Mouse (Mus musculus): ENCODE measurements around the gene Cxcl14. TPM values are rescaled to one million over a fixed set of nuclear protein-coding genes. Genes with fewer than 3 reads are reported as not detected.

Gene Cxcl14
- polyA plus RNA-seq, 1 experiment from 2014 or later: 10.1 TPM

DNA sequence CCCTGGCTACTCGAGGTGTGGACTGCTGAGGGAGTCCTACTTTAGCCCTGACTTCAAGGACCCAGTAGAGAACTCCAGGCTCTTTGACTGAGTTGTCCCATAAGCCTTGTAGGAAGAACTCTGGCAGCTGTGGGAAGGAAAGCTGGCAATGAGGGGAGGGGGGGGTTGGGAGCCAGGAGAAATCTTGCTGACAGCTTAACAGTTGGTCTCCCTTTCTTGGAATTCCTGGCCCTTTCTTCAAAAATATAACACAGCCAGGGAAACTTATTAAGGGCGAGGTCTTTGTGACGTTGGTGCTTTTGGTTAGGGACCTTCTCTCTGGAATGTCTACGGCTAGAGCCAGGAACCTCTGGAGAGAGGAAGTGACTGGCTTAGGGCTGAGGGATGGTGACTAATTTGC, 8.1 kb upstream of the Cxcl14 start:
- H3K9ac ChIP-seq (ENCODE audit: low read length): no peak overlapping the region
- TF ChIP-seq CTCF (IDR thresholded peaks at IDR 0.05; ENCODE audit: low read depth) (no peak), EP300 (optimal IDR thresholded peaks at IDR 0.05) (no peak)
- WGBS: 54% methylated on average over 4 of the region's 4 CpGs
- H3K27ac ChIP-seq (replicated peaks): no peak overlapping the region
- no peak for ATAC-seq (ENCODE audit: low FRiP score, low TSS enrichment)
- no peaks in the 10 kb centered on the region for H3K27me3 ChIP-seq (ENCODE audit: control insufficient read depth, insufficient read depth, low read length)
- H3K9me3 ChIP-seq (ENCODE audit: control insufficient read depth, low read length): no peaks in the 10 kb centered on the region
- H3K36me3 ChIP-seq (ENCODE audit: control insufficient read depth, insufficient read depth, low read length): no peaks in the 10 kb centered on the region
- H3K4me1 ChIP-seq (replicated peaks; ENCODE audit: control insufficient read depth, insufficient read depth): no peaks in the 10 kb centered on the region
- DNase-seq (ENCODE audit: low spot score): no peak
- no peak overlapping the region for H3K4me2 ChIP-seq (replicated peaks; ENCODE audit: low read depth)
- H3K4me3 ChIP-seq (ENCODE audit: low read depth, low read length): no peak overlapping the region

DNA sequence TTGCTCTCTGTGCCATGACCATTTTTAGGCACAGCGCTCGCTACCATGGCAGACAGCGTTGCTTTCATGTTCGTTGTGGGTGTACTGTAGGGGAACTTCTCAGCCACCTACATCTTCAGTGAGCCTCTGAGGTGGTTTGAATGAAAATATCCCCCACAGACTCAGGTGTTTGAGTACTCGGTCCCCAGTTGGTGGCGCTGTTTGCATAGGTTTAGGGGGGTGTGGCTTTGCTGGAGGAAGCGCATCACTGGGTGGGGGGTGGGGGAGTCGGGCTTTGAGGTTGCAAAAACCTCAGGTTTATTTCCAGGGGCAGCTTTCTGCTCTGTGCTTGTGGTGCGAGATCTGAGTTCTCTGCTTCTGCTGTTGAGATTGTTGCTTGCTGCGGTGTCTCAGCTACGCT, 3.0 kb upstream of the Cxcl14 start:
- H3K4me3 ChIP-seq (ENCODE audit: low read depth, low read length): no peak overlapping the region
- DNase-seq (ENCODE audit: low spot score) (no peak), ATAC-seq (ENCODE audit: low FRiP score, low TSS enrichment) (no peak)
- 92% methylated on average over 11 of the region's 11 CpGs for WGBS
- H3K9me3 ChIP-seq (ENCODE audit: control insufficient read depth, low read length): no peaks in the 10 kb centered on the region
- H3K4me2 ChIP-seq (replicated peaks; ENCODE audit: low read depth): no peak overlapping the region
- H3K4me1 ChIP-seq (replicated peaks; ENCODE audit: control insufficient read depth, insufficient read depth): 0 out of 2 replicates have a peak, but pooled peaks cover 2% of the 10 kb centered on the region
- no peaks in the 10 kb centered on the region for H3K36me3 ChIP-seq (ENCODE audit: control insufficient read depth, insufficient read depth, low read length)
- TF ChIP-seq EP300 (optimal IDR thresholded peaks at IDR 0.05) (no peak), CTCF (IDR thresholded peaks at IDR 0.05; ENCODE audit: low read depth) (no peak)
- peaks cover 11% of the 10 kb centered on the region for H3K27me3 ChIP-seq (ENCODE audit: control insufficient read depth, insufficient read depth, low read length)
- no peak overlapping the region for H3K27ac ChIP-seq (replicated peaks)
- H3K9ac ChIP-seq (ENCODE audit: low read length): no peak overlapping the region

DNA sequence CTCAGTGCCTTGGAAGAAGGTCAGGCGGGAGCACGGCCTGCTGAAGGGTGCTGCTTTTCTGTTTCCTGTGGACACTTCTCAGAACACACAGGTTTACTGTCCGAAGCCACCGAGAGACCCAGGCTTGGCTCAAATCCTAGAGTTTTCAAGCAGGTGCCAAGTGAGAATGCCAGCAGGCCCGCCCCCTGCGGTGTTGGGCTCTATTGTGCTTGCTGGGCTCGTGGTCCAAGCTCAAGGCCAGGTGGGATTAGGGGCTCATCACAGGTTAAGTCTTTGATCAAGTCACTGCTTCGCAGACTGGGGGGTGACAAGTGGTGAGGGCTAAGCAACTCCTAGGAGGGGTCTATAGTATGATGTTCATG, 289 bp upstream of the Cxcl14 start:
- Histone ChIP-seq H3K27ac (replicated peaks) (no peak overlapping the region), H3K27me3 (ENCODE audit: control insufficient read depth, insufficient read depth, low read length) (peaks cover 11% of the 10 kb centered on the region), H3K4me2 (replicated peaks; ENCODE audit: low read depth) (peak overlapping the region; percentile 73), H3K9me3 (ENCODE audit: control insufficient read depth, low read length) (no peaks in the 10 kb centered on the region), H3K36me3 (ENCODE audit: control insufficient read depth, insufficient read depth, low read length) (no peaks in the 10 kb centered on the region), H3K4me3 (ENCODE audit: low read depth, low read length) (peak overlapping the region; percentile 47), H3K4me1 (replicated peaks; ENCODE audit: control insufficient read depth, insufficient read depth) (0 out of 2 replicates have a peak, but pooled peaks cover 2% of the 10 kb centered on the region), H3K9ac (ENCODE audit: low read length) (no peak overlapping the region)
- no peak for DNase-seq (ENCODE audit: low spot score)
- 13% methylated on average over 8 of the region's 8 CpGs for WGBS
- ATAC-seq (ENCODE audit: low FRiP score, low TSS enrichment): no peak
- TF ChIP-seq CTCF (IDR thresholded peaks at IDR 0.05; ENCODE audit: low read depth) (no peak), EP300 (optimal IDR thresholded peaks at IDR 0.05) (no peak)

DNA sequence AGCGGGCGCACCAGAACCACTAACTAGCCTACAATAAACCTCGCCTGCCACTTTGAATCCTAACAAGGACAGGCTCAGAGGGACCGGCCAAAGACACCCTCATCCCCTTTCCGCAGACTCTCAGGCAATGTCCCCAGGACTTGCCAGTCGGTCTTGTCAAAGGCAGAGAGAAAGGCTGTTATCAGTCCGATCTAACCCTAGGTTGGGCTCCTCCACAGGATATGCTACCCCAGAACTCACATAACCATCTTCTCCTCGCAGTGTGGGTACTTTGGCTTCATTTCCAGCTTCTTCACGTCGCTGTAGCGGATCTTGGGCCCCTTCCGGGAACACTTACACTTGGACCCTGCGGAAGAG, 787 bp downstream of the Cxcl14 start:
- H3K9ac ChIP-seq (ENCODE audit: low read length): peak overlapping the region; percentile 53; the same call in 1 of the 2 replicates
- H3K4me2 ChIP-seq (replicated peaks; ENCODE audit: low read depth): peak overlapping the region; percentile 73
- ATAC-seq (ENCODE audit: low FRiP score, low TSS enrichment): 0 out of 2 replicates have a peak, but pooled peaks have one; percentile 9
- DNase-seq (ENCODE audit: low spot score): no peak
- no peaks in the 10 kb centered on the region for H3K36me3 ChIP-seq (ENCODE audit: control insufficient read depth, insufficient read depth, low read length)
- no peak overlapping the region for H3K27ac ChIP-seq (replicated peaks)
- H3K4me1 ChIP-seq (replicated peaks; ENCODE audit: control insufficient read depth, insufficient read depth): 0 out of 2 replicates have a peak, but pooled peaks cover 2% of the 10 kb centered on the region
- peak overlapping the region; percentile 47 for H3K4me3 ChIP-seq (ENCODE audit: low read depth, low read length)
- H3K27me3 ChIP-seq (ENCODE audit: control insufficient read depth, insufficient read depth, low read length): peaks cover 11% of the 10 kb centered on the region
- TF ChIP-seq CTCF (IDR thresholded peaks at IDR 0.05; ENCODE audit: low read depth): no peak
- TF ChIP-seq EP300 (optimal IDR thresholded peaks at IDR 0.05): no peak
- H3K9me3 ChIP-seq (ENCODE audit: control insufficient read depth, low read length): no peaks in the 10 kb centered on the region
- WGBS: 6% methylated on average over 13 of the region's 13 CpGs

DNA sequence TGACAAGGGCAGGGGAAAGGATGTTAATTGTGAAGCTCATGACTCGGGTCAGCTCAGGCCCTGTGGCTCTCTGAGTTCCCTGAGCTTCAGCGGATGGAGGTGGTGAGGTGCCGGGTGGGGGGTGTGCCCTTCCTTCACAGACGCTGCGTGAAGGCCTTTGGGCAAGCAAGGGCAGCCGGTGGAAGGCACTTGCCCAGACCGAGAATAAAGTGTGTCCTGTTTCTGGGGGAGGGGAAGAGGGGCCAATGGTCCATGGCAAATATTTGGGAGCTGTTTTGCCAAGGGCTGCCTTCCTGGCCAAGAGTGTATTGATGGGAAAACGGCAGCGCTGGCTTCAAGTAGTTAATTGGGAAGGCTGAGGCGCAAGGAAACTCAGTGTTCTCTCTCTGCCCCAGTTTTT, 1.4 kb downstream of the Cxcl14 start:
- ATAC-seq (ENCODE audit: low FRiP score, low TSS enrichment) (no peak), DNase-seq (ENCODE audit: low spot score) (no peak)
- H3K27me3 ChIP-seq (ENCODE audit: control insufficient read depth, insufficient read depth, low read length): peaks cover 11% of the 10 kb centered on the region
- no peaks in the 10 kb centered on the region for H3K9me3 ChIP-seq (ENCODE audit: control insufficient read depth, low read length)
- no peak overlapping the region for H3K9ac ChIP-seq (ENCODE audit: low read length)
- TF ChIP-seq EP300 (optimal IDR thresholded peaks at IDR 0.05) (no peak), CTCF (IDR thresholded peaks at IDR 0.05; ENCODE audit: low read depth) (no peak)
- peak overlapping the region; percentile 47; the same call in 1 of the 2 replicates for H3K4me3 ChIP-seq (ENCODE audit: low read depth, low read length)
- no peak overlapping the region for H3K27ac ChIP-seq (replicated peaks)
- H3K4me2 ChIP-seq (replicated peaks; ENCODE audit: low read depth): peak overlapping the region; percentile 73
- 32% methylated on average over 10 of the region's 10 CpGs for WGBS
- 0 out of 2 replicates have a peak, but pooled peaks cover 2% of the 10 kb centered on the region for H3K4me1 ChIP-seq (replicated peaks; ENCODE audit: control insufficient read depth, insufficient read depth)
- H3K36me3 ChIP-seq (ENCODE audit: control insufficient read depth, insufficient read depth, low read length): no peaks in the 10 kb centered on the region

DNA sequence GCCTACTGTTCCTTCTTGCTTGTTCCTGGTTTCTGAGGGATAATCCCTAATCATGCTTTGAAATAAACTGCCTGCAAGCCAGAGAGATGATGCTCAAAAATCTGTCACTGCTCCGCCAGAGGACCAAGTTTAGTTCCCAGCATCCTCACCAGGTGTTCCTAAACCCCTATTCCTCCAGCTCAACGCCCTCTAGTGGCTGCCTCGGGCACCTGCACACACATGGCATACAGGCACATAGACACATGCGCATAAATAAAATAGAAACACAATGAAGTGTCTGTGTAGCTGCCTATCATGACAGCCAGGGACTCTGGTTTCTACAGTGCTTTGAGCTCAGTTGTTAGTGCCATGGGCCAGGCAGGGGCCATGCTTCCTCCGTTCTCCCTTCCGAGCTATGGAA, 6.4 kb downstream of the Cxcl14 start:
- 81% methylated on average over 6 of the region's 6 CpGs for WGBS
- Histone ChIP-seq H3K36me3 (ENCODE audit: control insufficient read depth, insufficient read depth, low read length) (no peaks in the 10 kb centered on the region), H3K9ac (ENCODE audit: low read length) (no peak overlapping the region)

More for the DNA sequence above, 6.4 kb downstream of the Cxcl14 start:
- no peaks in the 10 kb centered on the region for H3K9me3 ChIP-seq (ENCODE audit: control insufficient read depth, low read length)
- DNase-seq (ENCODE audit: low spot score) (no peak), ATAC-seq (ENCODE audit: low FRiP score, low TSS enrichment) (no peak)
- H3K4me2 ChIP-seq (replicated peaks; ENCODE audit: low read depth): no peak overlapping the region
- no peaks in the 10 kb centered on the region for H3K4me1 ChIP-seq (replicated peaks; ENCODE audit: control insufficient read depth, insufficient read depth)
- TF ChIP-seq CTCF (IDR thresholded peaks at IDR 0.05; ENCODE audit: low read depth) (peak; percentile 40), EP300 (optimal IDR thresholded peaks at IDR 0.05) (no peak)
- H3K27me3 ChIP-seq (ENCODE audit: control insufficient read depth, insufficient read depth, low read length): peaks cover 3% of the 10 kb centered on the region
- H3K27ac ChIP-seq (replicated peaks): no peak overlapping the region
- H3K4me3 ChIP-seq (ENCODE audit: low read depth, low read length): no peak overlapping the region
